Mouse (Mus musculus): Measurements from ENCODE around the gene Grcc10.

DNA sequence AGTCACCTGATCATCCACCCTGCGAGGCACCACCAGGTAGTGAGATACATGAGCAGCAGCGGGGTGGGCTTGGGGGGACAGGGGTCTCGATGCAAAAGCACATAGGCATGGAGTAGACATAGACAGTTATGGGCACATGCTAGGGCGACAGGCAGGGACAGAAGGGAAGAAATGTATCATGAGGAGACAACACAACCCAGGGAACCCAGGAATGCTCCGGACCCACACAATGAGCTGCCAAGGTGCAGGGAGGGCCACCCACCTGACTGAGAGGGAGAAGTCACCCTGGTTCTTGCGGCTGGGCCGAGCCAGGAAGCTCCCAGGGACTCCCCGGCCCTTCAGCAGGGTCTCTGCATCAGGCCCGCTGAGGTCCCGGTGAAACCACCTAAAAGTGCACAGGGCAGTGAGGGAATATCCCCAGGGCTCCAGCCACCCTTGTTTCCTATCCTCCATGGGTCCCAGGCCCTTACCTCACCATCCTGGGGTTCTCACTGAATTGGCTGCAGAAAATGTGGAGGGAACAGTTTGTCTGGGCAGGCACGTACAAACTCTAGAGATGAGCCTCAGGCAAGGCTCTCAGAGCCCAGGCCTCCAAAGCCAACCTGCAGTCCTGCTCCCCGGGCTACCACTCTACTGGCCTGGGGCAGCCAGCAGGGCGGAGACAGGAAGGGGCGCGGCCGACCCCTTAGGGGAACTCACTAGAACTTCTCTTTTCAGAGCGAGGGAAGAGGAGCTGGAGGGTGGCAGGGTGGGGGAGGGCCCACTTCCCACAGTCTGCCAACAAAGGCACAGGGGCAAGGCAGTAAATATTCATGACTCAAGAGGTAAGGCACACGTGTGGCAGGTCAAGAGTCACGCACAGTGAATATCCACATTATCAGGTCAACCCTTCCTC lies 8.5 kb downstream of the Grcc10 start:
- no peak for TF ChIP-seq CTCF (IDR thresholded peaks at IDR 0.05; ENCODE audit: low read depth, low read length)
- peak; percentile 75; the same call in 1 of the 2 replicates for TF ChIP-seq POLR2A (IDR thresholded peaks at IDR 0.05; ENCODE audit: borderline replicate concordance, low read depth, low read length)
